Mouse (Mus musculus) kidney, adult 9 months (tissue): ENCODE data around the gene Zmym3.
"Not testable (repeated sequence)": the region's sequence is repeated elsewhere in the genome, so short reads cannot be mapped to it uniquely, and the experiment has no call there.

Experiments used
- DNase-seq: peaks from one replicate; pipeline ENCODE4 v3.0.0; 2022

Gene Zmym3

GRCm38 (mm10) chrX:101372946-101373345 is 47.7 kb downstream of the Zmym3 start:
- DNase-seq: no peak

- DNase-seq: no peak
Observed at GRCm38 (mm10) chrX:101370573-101370972, 50.1 kb downstream of the Zmym3 start.

GRCm38 (mm10) chrX:101369001-101369400 is 51.6 kb downstream of the Zmym3 start:
- DNase-seq: no peak

GRCm38 (mm10) chrX:101358902-101359301 is 61.7 kb downstream of the Zmym3 start:
- DNase-seq: not testable (repeated sequence)
